Mouse (Mus musculus): ENCODE measurements around the gene Grb2. TPM values are rescaled to one million over a fixed set of nuclear protein-coding genes. Genes with fewer than 3 reads are reported as not detected.

Gene Grb2
- polyA plus RNA-seq, 1 experiment from 2014 or later, result 91.0 TPM

GRCm38 (mm10) chr11:115693979-115694578, 14.3 kb downstream of the Grb2 start:
- no peaks in the 10 kb centered on the region for H3K27me3 ChIP-seq

GRCm38 (mm10) chr11:115692800-115693199, 15.6 kb downstream of the Grb2 start:
- WGBS, result 43% methylated on average over 5 of the region's 5 CpGs
- H3K4me2 ChIP-seq, result no peak overlapping the region
- no peaks in the 10 kb centered on the region for H3K9me3 ChIP-seq
- ATAC-seq (ENCODE audit: borderline replicate concordance, extremely low read depth, low FRiP score, low TSS enrichment), result no peak
- H3K27me3 ChIP-seq, result no peaks in the 10 kb centered on the region
- H3K36me3 ChIP-seq, result peaks cover 6% of the 10 kb centered on the region; the same call in 1 of the 2 replicates
- H3K4me1 ChIP-seq, result no peaks in the 10 kb centered on the region
- H3K9ac ChIP-seq, result no peak overlapping the region
- H3K27ac ChIP-seq, result no peak overlapping the region
- no peak overlapping the region for H3K4me3 ChIP-seq

More at GRCm38 (mm10) chr11:115693979-115694578, 14.3 kb downstream of the Grb2 start:
- no peaks in the 10 kb centered on the region for H3K9me3 ChIP-seq
- H3K9ac ChIP-seq, result no peak overlapping the region
- H3K4me3 ChIP-seq, result no peak overlapping the region
- WGBS, result 77% methylated on average over 12 of the region's 12 CpGs
- no peak for ATAC-seq (ENCODE audit: borderline replicate concordance, extremely low read depth, low FRiP score, low TSS enrichment)
- peaks cover 11% of the 10 kb centered on the region; the same call in 1 of the 2 replicates for H3K36me3 ChIP-seq
- no peak overlapping the region for H3K27ac ChIP-seq
- H3K4me2 ChIP-seq, result no peak overlapping the region
- peaks cover 7% of the 10 kb centered on the region for H3K4me1 ChIP-seq

- Histone ChIP-seq H3K9ac (no peak overlapping the region), H3K27ac (no peak overlapping the region), H3K4me3 (no peak overlapping the region), H3K4me2 (no peak overlapping the region), H3K9me3 (no peaks in the 10 kb centered on the region), H3K4me1 (no peaks in the 10 kb centered on the region), H3K27me3 (no peaks in the 10 kb centered on the region), H3K36me3 (0 out of 2 replicates have a peak, but pooled peaks cover 3% of the 10 kb centered on the region)
- WGBS, result 81% methylated on average over 2 of the region's 2 CpGs
- no peak for ATAC-seq (ENCODE audit: borderline replicate concordance, extremely low read depth, low FRiP score, low TSS enrichment)
These were observed 16.4 kb downstream of the Grb2 start for GRCm38 (mm10) chr11:115691976-115692375.

GRCm38 (mm10) chr11:115691511-115691910, 16.9 kb downstream of the Grb2 start:
- Histone ChIP-seq H3K4me2 (no peak overlapping the region), H3K4me1 (no peaks in the 10 kb centered on the region), H3K27me3 (no peaks in the 10 kb centered on the region), H3K36me3 (0 out of 2 replicates have a peak, but pooled peaks cover 3% of the 10 kb centered on the region), H3K27ac (no peak overlapping the region), H3K9me3 (no peaks in the 10 kb centered on the region), H3K4me3 (no peak overlapping the region), H3K9ac (no peak overlapping the region)
- no peak for ATAC-seq (ENCODE audit: borderline replicate concordance, extremely low read depth, low FRiP score, low TSS enrichment)
- 95% methylated on average over 5 of the region's 5 CpGs for WGBS

GRCm38 (mm10) chr11:115691013-115691412, 17.4 kb downstream of the Grb2 start:
- no peaks in the 10 kb centered on the region for H3K9me3 ChIP-seq
- no peak overlapping the region for H3K27ac ChIP-seq
- H3K4me3 ChIP-seq, result no peak overlapping the region
- H3K9ac ChIP-seq, result no peak overlapping the region
- H3K4me2 ChIP-seq, result no peak overlapping the region
- no peaks in the 10 kb centered on the region for H3K4me1 ChIP-seq
- no peaks in the 10 kb centered on the region for H3K27me3 ChIP-seq
- WGBS, result 85% methylated on average over 5 of the region's 5 CpGs
- ATAC-seq (ENCODE audit: borderline replicate concordance, extremely low read depth, low FRiP score, low TSS enrichment), result no peak
- H3K36me3 ChIP-seq, result 0 out of 2 replicates have a peak, but pooled peaks cover 3% of the 10 kb centered on the region

GRCm38 (mm10) chr11:115690356-115690755, 18.0 kb downstream of the Grb2 start:
- Histone ChIP-seq H3K36me3 (0 out of 2 replicates have a peak, but pooled peaks cover 3% of the 10 kb centered on the region), H3K4me2 (no peak overlapping the region), H3K9me3 (no peaks in the 10 kb centered on the region), H3K4me1 (no peaks in the 10 kb centered on the region), H3K27me3 (no peaks in the 10 kb centered on the region), H3K4me3 (no peak overlapping the region), H3K9ac (no peak overlapping the region), H3K27ac (no peak overlapping the region)
- ATAC-seq (ENCODE audit: borderline replicate concordance, extremely low read depth, low FRiP score, low TSS enrichment), result no peak
- 78% methylated on average over 5 of the region's 5 CpGs for WGBS

- WGBS, result 93% methylated on average over 14 of the region's 14 CpGs
- Histone ChIP-seq H3K27ac (no peak overlapping the region), H3K27me3 (no peaks in the 10 kb centered on the region), H3K9ac (no peak overlapping the region), H3K9me3 (no peaks in the 10 kb centered on the region), H3K4me1 (no peaks in the 10 kb centered on the region), H3K4me2 (no peak overlapping the region), H3K4me3 (no peak overlapping the region), H3K36me3 (0 out of 2 replicates have a peak, but pooled peaks cover 3% of the 10 kb centered on the region)
- ATAC-seq (ENCODE audit: borderline replicate concordance, extremely low read depth, low FRiP score, low TSS enrichment), result no peak
These were observed 19.1 kb downstream of the Grb2 start for GRCm38 (mm10) chr11:115689137-115689915.

GRCm38 (mm10) chr11:115686369-115686768, 22.0 kb downstream of the Grb2 start:
- Histone ChIP-seq H3K27ac (no peak overlapping the region), H3K9me3 (no peaks in the 10 kb centered on the region), H3K4me3 (no peak overlapping the region), H3K9ac (no peak overlapping the region), H3K36me3 (peaks cover 3% of the 10 kb centered on the region; the same call in 1 of the 2 replicates), H3K27me3 (no peaks in the 10 kb centered on the region), H3K4me2 (no peak overlapping the region), H3K4me1 (no peaks in the 10 kb centered on the region)
- no peak for ATAC-seq (ENCODE audit: borderline replicate concordance, extremely low read depth, low FRiP score, low TSS enrichment)
- WGBS, result 74% methylated on average over 6 of the region's 6 CpGs

- Histone ChIP-seq H3K9ac (no peak overlapping the region), H3K27ac (no peak overlapping the region), H3K4me3 (no peak overlapping the region), H3K9me3 (no peaks in the 10 kb centered on the region), H3K4me1 (no peaks in the 10 kb centered on the region), H3K4me2 (no peak overlapping the region), H3K27me3 (no peaks in the 10 kb centered on the region), H3K36me3 (peaks cover 3% of the 10 kb centered on the region; the same call in 1 of the 2 replicates)
- 80% methylated on average over 7 of the region's 7 CpGs for WGBS
- ATAC-seq (ENCODE audit: borderline replicate concordance, extremely low read depth, low FRiP score, low TSS enrichment), result no peak
These were observed 22.4 kb downstream of the Grb2 start for GRCm38 (mm10) chr11:115685954-115686353.

- H3K27ac ChIP-seq, result no peak overlapping the region
- H3K4me2 ChIP-seq, result no peak overlapping the region
- H3K9me3 ChIP-seq, result no peaks in the 10 kb centered on the region
- 84% methylated on average over 6 of the region's 6 CpGs for WGBS
- no peak overlapping the region for H3K9ac ChIP-seq
- peaks cover 3% of the 10 kb centered on the region; the same call in 1 of the 2 replicates for H3K36me3 ChIP-seq
- no peak overlapping the region for H3K4me3 ChIP-seq
- no peaks in the 10 kb centered on the region for H3K4me1 ChIP-seq
- no peak for ATAC-seq (ENCODE audit: borderline replicate concordance, extremely low read depth, low FRiP score, low TSS enrichment)
- no peaks in the 10 kb centered on the region for H3K27me3 ChIP-seq
These were observed 23.5 kb downstream of the Grb2 start for GRCm38 (mm10) chr11:115684877-115685276.

GRCm38 (mm10) chr11:115683326-115683725, 25.1 kb downstream of the Grb2 start:
- WGBS, result 94% methylated on average over 5 of the region's 5 CpGs
- peaks cover 6% of the 10 kb centered on the region; the same call in 1 of the 2 replicates for H3K36me3 ChIP-seq

GRCm38 (mm10) chr11:115682411-115682810, 26.0 kb downstream of the Grb2 start:
- Histone ChIP-seq H3K4me1 (no peaks in the 10 kb centered on the region), H3K9me3 (no peaks in the 10 kb centered on the region), H3K36me3 (peaks cover 6% of the 10 kb centered on the region; the same call in 1 of the 2 replicates), H3K4me2 (no peak overlapping the region), H3K9ac (no peak overlapping the region), H3K27me3 (no peaks in the 10 kb centered on the region), H3K27ac (no peak overlapping the region), H3K4me3 (no peak overlapping the region)
- no peak for ATAC-seq (ENCODE audit: borderline replicate concordance, extremely low read depth, low FRiP score, low TSS enrichment)
- 92% methylated on average over 3 of the region's 3 CpGs for WGBS

More at GRCm38 (mm10) chr11:115683326-115683725, 25.1 kb downstream of the Grb2 start:
- H3K9ac ChIP-seq, result no peak overlapping the region
- H3K27me3 ChIP-seq, result no peaks in the 10 kb centered on the region
- H3K4me2 ChIP-seq, result no peak overlapping the region
- no peak overlapping the region for H3K4me3 ChIP-seq
- H3K27ac ChIP-seq, result no peak overlapping the region
- no peaks in the 10 kb centered on the region for H3K4me1 ChIP-seq
- H3K9me3 ChIP-seq, result no peaks in the 10 kb centered on the region
- ATAC-seq (ENCODE audit: borderline replicate concordance, extremely low read depth, low FRiP score, low TSS enrichment), result no peak
